Mouse (Mus musculus) intestine, postnatal 0 days (tissue): ENCODE measurements at regions not wholly inside any gene's neighbourhood (a gene's known extent, or its start where the extent isn't known, plus 50 kb on each side); places are given as distances from the start of the nearest gene placed in this dataset.

Experiments
- ATAC-seq: fragments of 200-750 bp; cut with Nextera tagmentation; 2 replicates; pipeline ENCODE4 v1.8.0; 2017; ENCODE audit warnings: mild to moderate bottlenecking, moderate TSS enrichment, moderate library complexity
- H3K27ac ChIP-seq: fragments of 300-500 bp; sonication (generic); 2 replicates; pipeline ENCODE4 v1.5.1; 2014; ENCODE audit warnings: mild to moderate bottlenecking, low read depth, low read length, moderate library complexity
- H3K27me3 ChIP-seq: fragments of 300-500 bp; sonication (generic); replicated peaks from 2 replicates; pipeline ENCODE4 v1.6.1; 2014; ENCODE audit warnings: low read length, mixed read lengths; ENCODE audit not compliant: control insufficient read depth, insufficient read depth
- H3K36me3 ChIP-seq: fragments of 300-500 bp; sonication (generic); 2 replicates; pipeline ENCODE4 v1.6.1; 2014; ENCODE audit warnings: mild to moderate bottlenecking, moderate library complexity; ENCODE audit not compliant: control insufficient read depth, insufficient read depth
- H3K4me1 ChIP-seq: fragments of 300-500 bp; sonication (generic); replicated peaks from 2 replicates; pipeline ENCODE4 v1.6.1; 2014; ENCODE audit warnings: antibody characterized with exemption, low read length, mixed read lengths; ENCODE audit not compliant: control insufficient read depth, insufficient read depth
- H3K4me2 ChIP-seq: fragments of 300-500 bp; sonication (generic); replicated peaks from 2 replicates; pipeline ENCODE4 v1.6.1; 2014; ENCODE audit warnings: low read depth, mild to moderate bottlenecking, moderate library complexity
- H3K4me3 ChIP-seq: fragments of 300-500 bp; sonication (generic); 2 replicates; pipeline ENCODE4 v1.5.1; 2014; ENCODE audit warnings: low read depth, low read length
- H3K9ac ChIP-seq: fragments of 300-500 bp; sonication (generic); 2 replicates; pipeline ENCODE4 v1.6.1; 2014; ENCODE audit warnings: mild to moderate bottlenecking, low read depth, low read length
- H3K9me3 ChIP-seq: fragments of 300-500 bp; sonication (generic); 2 replicates; pipeline ENCODE4 v1.6.1; 2016; ENCODE audit warnings: mixed run types; ENCODE audit not compliant: control insufficient read depth
- CTCF ChIP-seq: sonication (generic); IDR thresholded peaks from 2 replicates; pipeline ENCODE4 v1.5.1; 2016; ENCODE audit warnings: low read depth, mild to moderate bottlenecking, control low read depth, antibody characterized with exemption, moderate library complexity
- WGBS: fragments of 180-500 bp; shearing (Covaris S2); extraction: QIAGEN DNeasy Blood & Tissue Kit; methylation state at CpG from one replicate; pipeline ENCODE4 v1.1.7; 2014; 5-methylcytosine and 5-hydroxymethylcytosine counted together

GRCm38 (mm10) chr12:77071700-77072099 is 109.7 kb upstream of the Max start:
- Histone ChIP-seq H3K4me3 (no peak overlapping the region), H3K27me3 (peaks cover 3% of the 10 kb centered on the region; the same call in 1 of the 2 replicates), H3K4me1 (no peaks in the 10 kb centered on the region), H3K9me3 (no peaks in the 10 kb centered on the region), H3K4me2 (no peak overlapping the region), H3K36me3 (no peaks in the 10 kb centered on the region), H3K9ac (no peak overlapping the region), H3K27ac (no peak overlapping the region)
- no peak for TF ChIP-seq CTCF
- no peak for ATAC-seq
- 64% methylated on average over 1 of the region's 1 CpGs for WGBS

GRCm38 (mm10) chr12:77067938-77068337 is 105.9 kb upstream of the Max start:
- no peak overlapping the region for H3K9ac ChIP-seq
- no peak overlapping the region for H3K4me2 ChIP-seq
- H3K27me3 ChIP-seq = 0 out of 2 replicates have a peak, but pooled peaks cover 13% of the 10 kb centered on the region
- H3K36me3 ChIP-seq = no peaks in the 10 kb centered on the region
- H3K4me1 ChIP-seq = no peaks in the 10 kb centered on the region
- no peak for TF ChIP-seq CTCF
- ATAC-seq = no peak
- no peak overlapping the region for H3K27ac ChIP-seq
- H3K9me3 ChIP-seq = no peaks in the 10 kb centered on the region
- 81% methylated on average over 5 of the region's 5 CpGs for WGBS
- H3K4me3 ChIP-seq = no peak overlapping the region

DNA sequence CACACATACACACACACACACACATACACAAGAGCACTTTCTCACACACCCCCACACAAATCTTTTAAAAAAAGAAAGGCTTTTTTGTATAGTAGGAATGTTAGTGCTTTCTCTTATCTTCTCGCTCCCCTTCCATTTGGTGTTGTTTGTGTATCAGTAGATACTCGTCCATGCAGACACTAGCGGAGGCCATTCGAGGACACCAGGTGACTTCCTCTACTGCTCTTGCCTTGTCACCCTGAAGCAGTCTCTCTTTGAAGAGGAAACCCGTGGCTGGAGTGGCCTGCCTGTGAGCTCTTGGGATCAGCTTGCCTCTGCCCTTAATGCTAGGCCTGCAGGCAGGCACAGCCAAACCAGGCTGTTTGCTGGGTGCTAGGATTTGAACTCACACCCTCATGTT is 105.1 kb upstream of the Max start:
- TF ChIP-seq CTCF = no peak
- ATAC-seq = no peak
- H3K27ac ChIP-seq = no peak overlapping the region
- H3K4me3 ChIP-seq = no peak overlapping the region
- no peak overlapping the region for H3K4me2 ChIP-seq
- no peak overlapping the region for H3K9ac ChIP-seq
- no peaks in the 10 kb centered on the region for H3K36me3 ChIP-seq
- H3K4me1 ChIP-seq = no peaks in the 10 kb centered on the region
- H3K9me3 ChIP-seq = no peaks in the 10 kb centered on the region
- H3K27me3 ChIP-seq = 0 out of 2 replicates have a peak, but pooled peaks cover 13% of the 10 kb centered on the region
- 68% methylated on average over 5 of the region's 5 CpGs for WGBS

GRCm38 (mm10) chr12:77065645-77066512 is 103.9 kb upstream of the Max start:
- H3K27ac ChIP-seq = no peak overlapping the region

GRCm38 (mm10) chr12:77064048-77064447 is 102.0 kb upstream of the Max start:
- H3K9me3 ChIP-seq = no peaks in the 10 kb centered on the region
- no peaks in the 10 kb centered on the region for H3K36me3 ChIP-seq
- no peak overlapping the region for H3K4me3 ChIP-seq
- 0 out of 2 replicates have a peak, but pooled peaks cover 4% of the 10 kb centered on the region for H3K4me1 ChIP-seq
- 66% methylated on average over 4 of the region's 4 CpGs for WGBS
- H3K9ac ChIP-seq = no peak overlapping the region
- 0 out of 2 replicates have a peak, but pooled peaks cover 13% of the 10 kb centered on the region for H3K27me3 ChIP-seq
- no peak for TF ChIP-seq CTCF
- no peak for ATAC-seq
- H3K27ac ChIP-seq = no peak overlapping the region
- H3K4me2 ChIP-seq = no peak overlapping the region

More at GRCm38 (mm10) chr12:77065645-77066512, 103.9 kb upstream of the Max start:
- WGBS = 63% methylated on average over 6 of the region's 6 CpGs
- Histone ChIP-seq H3K9ac (no peak overlapping the region), H3K36me3 (no peaks in the 10 kb centered on the region), H3K27me3 (0 out of 2 replicates have a peak, but pooled peaks cover 13% of the 10 kb centered on the region), H3K4me3 (no peak overlapping the region), H3K9me3 (no peaks in the 10 kb centered on the region), H3K4me1 (no peaks in the 10 kb centered on the region), H3K4me2 (no peak overlapping the region)
- no peak for ATAC-seq
- TF ChIP-seq CTCF = no peak

GRCm38 (mm10) chr12:77061562-77061847 is 99.5 kb upstream of the Max start:
- no peaks in the 10 kb centered on the region for H3K9me3 ChIP-seq
- H3K4me1 ChIP-seq = 0 out of 2 replicates have a peak, but pooled peaks cover 8% of the 10 kb centered on the region
- 79% methylated on average over 5 of the region's 5 CpGs for WGBS
- no peak overlapping the region for H3K9ac ChIP-seq
- no peak for TF ChIP-seq CTCF
- peaks cover 15% of the 10 kb centered on the region; the same call in 1 of the 2 replicates for H3K27me3 ChIP-seq
- no peak overlapping the region for H3K4me2 ChIP-seq
- ATAC-seq = no peak
- no peak overlapping the region for H3K27ac ChIP-seq
- no peaks in the 10 kb centered on the region for H3K36me3 ChIP-seq
- no peak overlapping the region for H3K4me3 ChIP-seq
